Mouse (Mus musculus): ENCODE measurements around the gene Tmem132e.

Tmem132e gene

GRCm38 (mm10) chr11:82434091-82434831 lies 45.6 kb downstream of the Tmem132e start:
- no peak for DNase-seq

DNA sequence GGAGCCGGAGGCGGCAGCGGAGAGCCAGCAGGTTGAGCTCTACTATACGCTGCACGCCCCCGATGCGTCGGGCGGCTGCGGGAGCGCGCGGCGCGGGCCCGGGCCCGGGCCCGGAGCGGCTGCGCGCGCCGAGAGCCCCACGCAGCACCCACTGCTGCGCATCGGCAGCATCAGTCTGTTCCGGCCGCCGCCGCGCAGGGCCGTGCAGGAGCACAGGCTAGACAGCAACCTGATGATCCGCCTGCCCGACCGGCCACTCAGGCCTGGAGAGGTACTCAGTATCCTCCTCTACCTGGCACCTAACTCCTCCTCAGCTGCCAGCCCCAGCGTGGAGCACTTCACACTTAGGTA lies 46.1 kb downstream of the Tmem132e start:
- no peak for DNase-seq

GRCm38 (mm10) chr11:82448485-82448884 lies 59.8 kb downstream of the Tmem132e start:
- DNase-seq: no peak

DNA sequence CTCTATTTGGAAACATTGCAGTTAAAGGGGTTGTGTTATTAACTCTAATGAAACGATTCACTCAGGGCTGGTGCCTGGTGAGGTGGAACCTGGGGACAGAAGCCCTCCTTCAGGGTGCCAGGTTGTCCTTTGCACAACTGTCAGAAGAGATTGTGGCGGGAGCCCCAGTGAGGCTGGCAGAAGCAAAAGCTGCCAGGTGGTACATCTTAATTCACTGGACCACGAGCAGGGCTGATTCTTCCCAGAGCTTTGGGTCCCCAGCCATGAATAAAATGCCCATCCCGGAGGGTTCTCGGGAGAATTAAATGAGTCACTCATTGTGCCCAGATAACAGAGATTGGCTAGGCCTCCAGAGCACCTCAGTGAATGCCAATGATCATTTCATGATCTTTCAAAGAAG lies 63.8 kb downstream of the Tmem132e start:
- DNase-seq: no peak

DNA sequence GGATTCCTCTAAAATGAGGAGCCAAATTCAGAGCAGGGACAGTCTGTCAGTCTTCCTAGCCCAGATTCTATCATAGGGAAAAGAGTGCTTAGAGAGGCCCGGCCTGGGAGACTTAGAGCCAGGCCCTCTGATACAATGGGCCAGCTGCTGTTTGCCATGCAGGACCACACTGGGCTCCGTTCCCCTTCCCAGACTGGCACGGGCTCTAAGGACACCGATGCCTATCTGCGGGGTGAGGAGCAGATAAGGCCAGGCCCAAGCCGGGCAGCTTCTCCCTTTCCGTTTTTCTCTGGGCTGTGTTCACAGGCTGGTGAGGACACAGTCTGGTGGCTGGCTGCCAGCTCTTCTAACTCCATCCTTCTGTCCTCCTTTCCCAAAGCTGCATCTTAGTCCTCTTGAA lies 64.5 kb downstream of the Tmem132e start:
- no peak for DNase-seq

GRCm38 (mm10) chr11:82461326-82461725 lies 72.6 kb downstream of the Tmem132e start:
- no peak for DNase-seq

DNA sequence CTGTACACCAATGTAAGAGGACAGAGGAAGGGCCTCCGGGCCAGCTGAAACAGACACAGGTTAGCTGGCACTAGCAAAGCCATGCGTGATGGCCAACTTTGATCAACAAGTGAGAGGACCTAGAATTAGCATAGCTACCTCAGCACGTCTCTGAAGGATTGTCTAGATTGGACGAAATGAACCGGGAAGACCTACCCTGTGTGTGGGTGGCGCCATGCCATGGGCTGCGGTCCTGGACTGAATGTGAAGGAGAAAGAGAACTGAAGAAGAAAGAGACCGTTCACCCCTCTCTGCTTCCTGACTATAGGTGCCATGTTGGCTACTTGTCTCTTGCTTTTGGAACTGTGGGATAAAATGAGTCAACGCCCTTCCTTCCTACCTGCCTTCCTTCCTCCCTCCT lies 76.8 kb downstream of the Tmem132e start:
- no peak for DNase-seq

DNA sequence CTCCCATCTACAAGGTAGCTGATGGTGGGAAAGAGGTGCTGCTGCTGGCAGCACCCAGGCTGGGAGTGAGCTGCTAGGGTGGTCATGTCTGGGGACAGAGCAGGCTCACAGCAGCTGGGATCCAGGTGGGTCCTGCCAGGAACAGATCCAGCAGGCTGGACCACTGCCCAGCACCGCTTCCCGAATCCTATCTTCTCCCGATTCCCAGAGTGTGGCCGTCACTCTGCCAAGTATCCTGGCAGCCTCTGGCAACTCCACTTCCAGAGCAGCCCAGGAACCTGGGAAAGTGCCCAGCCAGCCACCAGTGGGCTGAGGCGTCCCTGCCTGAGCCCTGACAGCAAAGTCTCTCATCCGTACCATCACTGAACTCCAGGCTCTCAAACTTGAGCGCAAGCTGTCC lies 78.5 kb downstream of the Tmem132e start:
- no peak for DNase-seq

GRCm38 (mm10) chr11:82471076-82471475 lies 82.4 kb downstream of the Tmem132e start:
- DNase-seq: no peak

DNA sequence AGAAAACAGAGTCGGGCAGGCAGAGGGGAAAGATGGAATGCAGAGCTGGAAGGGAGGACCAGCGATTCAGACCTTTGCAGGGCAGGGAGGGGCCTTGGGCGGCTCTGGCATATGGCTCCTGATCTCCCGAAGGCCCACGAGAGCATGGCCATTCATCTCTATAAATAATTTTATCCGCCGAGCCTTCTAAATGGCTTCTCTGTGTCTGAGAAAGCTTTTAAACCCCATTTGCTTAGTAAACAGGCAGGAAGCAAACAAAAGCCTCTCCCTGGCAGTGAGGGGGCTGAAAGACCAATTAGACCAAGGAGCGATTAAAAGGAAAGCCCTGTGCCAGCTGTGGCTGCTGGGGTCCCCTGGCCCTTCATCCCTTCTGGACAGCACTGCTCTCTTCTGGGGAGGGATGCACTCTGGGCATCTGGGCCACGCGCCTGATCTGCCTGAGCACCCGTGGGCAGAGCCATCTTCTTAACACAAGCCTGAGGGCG lies 84.5 kb downstream of the Tmem132e start:
- DNase-seq: no peak

GRCm38 (mm10) chr11:82476092-82476491 lies 87.4 kb downstream of the Tmem132e start:
- no peak for DNase-seq

DNA sequence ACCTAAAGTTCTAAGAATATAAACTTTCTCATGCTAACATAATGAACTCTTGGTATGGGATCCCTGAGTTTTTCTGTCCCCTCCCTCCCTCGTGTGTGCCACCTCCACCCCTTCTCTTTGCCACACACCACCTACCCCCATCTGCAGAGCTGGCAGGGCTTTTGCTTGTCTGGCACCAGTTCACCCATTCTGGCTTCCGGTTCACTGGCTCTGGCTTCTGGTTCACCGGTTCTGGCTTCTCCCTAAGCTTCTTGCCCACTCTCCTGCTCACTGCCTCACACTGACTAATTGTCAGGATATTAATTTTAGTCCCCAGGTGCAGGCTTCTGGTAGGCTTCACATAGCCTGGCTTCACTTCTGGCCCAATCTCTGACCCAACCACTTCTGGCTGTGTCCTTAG lies 88.7 kb downstream of the Tmem132e start:
- DNase-seq: no peak

DNA sequence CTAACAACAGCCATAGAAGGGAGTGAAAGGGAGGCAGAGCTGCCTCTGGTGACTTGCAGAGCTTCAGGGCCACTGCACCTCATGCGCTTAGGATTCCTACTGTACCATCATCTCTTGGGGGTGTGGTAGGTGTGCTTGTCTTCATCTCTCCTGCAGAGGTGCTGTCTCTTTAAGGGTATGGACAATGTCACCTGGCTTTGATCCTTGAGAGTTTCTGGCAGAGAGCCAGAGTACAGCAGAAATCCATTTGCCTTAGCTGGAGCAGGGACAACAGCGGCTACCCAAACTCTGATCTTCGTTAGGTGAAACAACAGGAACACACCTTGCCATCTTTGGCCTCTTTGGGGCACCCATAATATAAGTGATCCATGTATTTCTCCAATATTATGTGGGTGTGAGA lies 92.2 kb downstream of the Tmem132e start:
- no peak for DNase-seq

GRCm38 (mm10) chr11:82487359-82488086 lies 98.8 kb downstream of the Tmem132e start:
- no peak for DNase-seq

DNA sequence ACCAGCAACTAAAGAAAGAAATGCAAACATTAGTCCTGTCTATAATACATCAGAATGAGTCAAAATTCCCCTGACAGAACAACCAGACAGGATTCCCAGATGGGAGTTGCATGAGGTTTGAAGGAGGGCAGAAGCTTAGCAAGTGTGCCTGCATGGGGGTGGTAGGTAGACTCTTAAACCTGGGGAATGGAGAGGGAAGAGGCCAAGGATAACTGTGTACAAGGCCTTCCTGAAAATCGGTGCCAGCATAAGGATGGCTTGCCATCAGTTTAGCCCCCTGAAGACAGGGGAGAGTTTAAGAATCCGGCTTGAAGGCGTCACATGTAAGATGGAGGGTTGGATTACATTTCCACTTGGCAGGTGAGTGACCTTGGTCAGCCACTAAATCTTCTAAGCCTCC lies 102.2 kb downstream of the Tmem132e start:
- no peak for DNase-seq

Data from lung, postnatal 14 days (tissue).